ENCODE assay signal across 7 mouse cellular contexts in the genomic region with DNA sequence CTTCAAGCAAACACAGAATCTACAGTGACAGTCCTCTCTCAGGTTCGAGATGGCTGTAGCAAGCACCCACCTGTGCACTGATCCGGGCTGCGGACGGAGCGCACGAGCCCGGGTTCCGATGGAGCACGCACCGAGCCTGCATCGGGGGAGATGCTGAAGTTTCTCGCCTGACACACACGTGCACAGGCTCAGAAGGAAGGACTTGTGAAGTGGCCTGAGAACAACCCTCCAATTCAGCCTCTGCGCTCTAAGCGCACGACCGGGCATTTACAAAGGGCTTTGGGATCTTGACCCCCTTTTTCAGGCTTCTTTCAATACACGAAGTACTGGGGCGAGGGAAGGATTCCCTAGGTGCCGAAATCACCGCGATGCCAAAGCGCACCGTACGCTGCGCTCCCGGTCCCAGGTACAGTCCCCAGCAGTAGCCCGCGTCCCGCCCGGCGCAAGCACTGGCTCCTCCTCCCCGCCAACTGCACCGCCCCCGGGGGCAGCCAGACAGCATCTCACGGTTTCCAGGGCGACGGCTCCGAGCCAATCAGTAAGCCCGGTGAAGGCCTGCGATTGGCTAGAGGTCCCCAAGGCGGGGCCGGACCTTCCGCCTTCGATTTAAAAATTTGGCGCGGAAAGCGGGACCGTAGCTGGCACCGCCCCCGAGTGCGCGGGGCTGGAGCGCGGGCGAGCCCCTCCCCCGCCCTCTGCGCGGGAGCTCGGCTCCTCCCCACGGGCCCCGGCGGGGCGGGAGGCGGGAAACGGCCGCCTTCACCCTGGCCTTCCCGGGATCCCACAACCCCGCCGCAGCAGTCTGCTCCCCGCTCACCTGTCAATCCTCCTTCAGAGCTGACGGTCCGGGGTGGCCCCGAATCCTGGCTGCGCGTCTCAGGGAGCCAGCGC. TPM values are rescaled to one million over a fixed set of nuclear protein-coding genes. Genes with fewer than 3 reads are reported as not detected.
DNase-seq lines count a peak whose midpoint lies in the region; ATAC-seq and TF ChIP-seq lines count a peak whose summit lies in the region.

No protein-coding gene starts in this region.

- peaks cover 40% of the 10 kb centered on the region for H3K27me3 ChIP-seq in embryonic facial prominence, embryonic 10.5 days (replicated peaks; ENCODE audit: low read depth, poor library complexity, severe bottlenecking)
- H3K27me3 ChIP-seq in intestine, postnatal 0 days (replicated peaks; ENCODE audit: control insufficient read depth, insufficient read depth, low read length), result no peaks in the 10 kb centered on the region
- peaks cover 51% of the 10 kb centered on the region for H3K27me3 ChIP-seq in midbrain, embryonic 12.5 days
- H3K27me3 ChIP-seq in small intestine, adult 2 months (ENCODE audit: control insufficient read depth, insufficient read depth, low read length), result 0 out of 2 replicates have a peak, but pooled peaks cover 2% of the 10 kb centered on the region

- TF ChIP-seq CTCF in intestine, postnatal 0 days (IDR thresholded peaks at IDR 0.05; ENCODE audit: low read depth), result no peak
- no peak for TF ChIP-seq CTCF in small intestine, adult 2 months (IDR thresholded peaks at IDR 0.05; ENCODE audit: extremely low read depth, insufficient read length, insufficient replicate concordance, low read depth, low read length)

- under 1% methylated on average over 77 of the region's 77 CpGs for WGBS in embryonic facial prominence, embryonic 10.5 days
- WGBS in intestine, postnatal 0 days, result 1% methylated on average over 76 of the region's 77 CpGs
- WGBS in midbrain, embryonic 12.5 days, result under 1% methylated on average over 76 of the region's 77 CpGs
- under 1% methylated on average over 75 of the region's 77 CpGs for WGBS in small intestine, adult 2 months

- no peaks in the 10 kb centered on the region for H3K9me3 ChIP-seq in embryonic facial prominence, embryonic 10.5 days
- H3K9me3 ChIP-seq in intestine, postnatal 0 days (ENCODE audit: control insufficient read depth), result no peaks in the 10 kb centered on the region
- no peaks in the 10 kb centered on the region for H3K9me3 ChIP-seq in midbrain, embryonic 12.5 days

- peak; percentile 98 for DNase-seq in adrenal gland, postnatal 10 days
- DNase-seq in embryonic facial prominence, embryonic 10.5 days (ENCODE audit: low spot score), result peak; percentile 99
- DNase-seq in gonadal fat pad, adult 2 months (ENCODE audit: low read depth), result peak; percentile 47
- DNase-seq in left cerebral cortex, postnatal 4 days, result peak; percentile 99

- peak overlapping the region; percentile 90 for H3K4me3 ChIP-seq in embryonic facial prominence, embryonic 10.5 days
- peak overlapping the region; percentile 91 for H3K4me3 ChIP-seq in intestine, postnatal 0 days (ENCODE audit: low read depth, low read length)
- peak overlapping the region; percentile 82 for H3K4me3 ChIP-seq in midbrain, embryonic 12.5 days
- H3K4me3 ChIP-seq in small intestine, adult 2 months (ENCODE audit: low read depth, low read length), result peak overlapping the region; percentile 84

- H3K4me1 ChIP-seq in embryonic facial prominence, embryonic 10.5 days, result peaks cover 17% of the 10 kb centered on the region
- peaks cover 11% of the 10 kb centered on the region for H3K4me1 ChIP-seq in intestine, postnatal 0 days (replicated peaks; ENCODE audit: control insufficient read depth, insufficient read depth, low read length)
- peaks cover 21% of the 10 kb centered on the region for H3K4me1 ChIP-seq in midbrain, embryonic 12.5 days
- peaks cover 16% of the 10 kb centered on the region; the same call in 1 of the 2 replicates for H3K4me1 ChIP-seq in small intestine, adult 2 months (ENCODE audit: control insufficient read depth, insufficient read depth, insufficient read length, low read length)

- H3K9ac ChIP-seq in intestine, postnatal 0 days (ENCODE audit: low read depth, low read length), result peak overlapping the region; percentile 79
- peak overlapping the region; percentile 82 for H3K9ac ChIP-seq in midbrain, embryonic 12.5 days (replicated peaks)

- intact Hi-C loops in left cerebral cortex, postnatal 4 days (cut with DNase I), result no loop called here

- peak; percentile 94 for ATAC-seq in intestine, postnatal 0 days
- ATAC-seq in midbrain, embryonic 12.5 days (ENCODE audit: low FRiP score, low read depth), result peak; percentile 98

- H3K36me3 ChIP-seq in embryonic facial prominence, embryonic 10.5 days (replicated peaks), result peaks cover 33% of the 10 kb centered on the region
- peaks cover 3% of the 10 kb centered on the region for H3K36me3 ChIP-seq in intestine, postnatal 0 days (ENCODE audit: control insufficient read depth, insufficient read depth)
- peaks cover 23% of the 10 kb centered on the region for H3K36me3 ChIP-seq in midbrain, embryonic 12.5 days
- H3K36me3 ChIP-seq in small intestine, adult 2 months (ENCODE audit: control insufficient read depth, insufficient read depth, low read length), result no peaks in the 10 kb centered on the region

- TF ChIP-seq POLR2A in small intestine, adult 2 months (IDR thresholded peaks at IDR 0.05; ENCODE audit: low read depth, low read length), result no peak

- peak overlapping the region; percentile 99 for H3K27ac ChIP-seq in embryonic facial prominence, embryonic 10.5 days (replicated peaks)
- peak overlapping the region; percentile 88 for H3K27ac ChIP-seq in intestine, postnatal 0 days (ENCODE audit: low read depth, low read length)
- peak overlapping the region; percentile 78 for H3K27ac ChIP-seq in midbrain, embryonic 12.5 days (replicated peaks)
- no peak overlapping the region for H3K27ac ChIP-seq in small intestine, adult 2 months (ENCODE audit: insufficient read depth, low read depth, low read length)

- peak overlapping the region; percentile 94 for H3K4me2 ChIP-seq in intestine, postnatal 0 days (replicated peaks; ENCODE audit: low read depth)
- peak overlapping the region; percentile 99 for H3K4me2 ChIP-seq in midbrain, embryonic 12.5 days (replicated peaks)

RNA-seq across cellular contexts. Expression of a gene that starts 0.6 kb away (rescaled TPM):
- total RNA-seq in adrenal gland, postnatal 10 days (2021), result 10 to 100 TPM in 1 of 2 experiments, 1 to 10 TPM in 1; 8.4 to 10.1 TPM
- 15.7 and 16.8 TPM in 2 replicates for polyA plus RNA-seq in embryonic facial prominence, embryonic 10.5 days (2016; fragmentation: Nextera tagmentation; extraction: Ambion mirVana)
- 0.43 and 0.44 TPM in 2 replicates for polyA plus RNA-seq in gonadal fat pad, adult 2 months (2012; rRNA removed)
- polyA plus RNA-seq in intestine, postnatal 0 days (2015; fragmentation: Nextera tagmentation; extraction: Ambion mirVana), result 15.7 and 18.1 TPM in 2 replicates
- total RNA-seq in left cerebral cortex, postnatal 4 days (2021), result 1 to 10 TPM; 3.2 to 4.4 TPM
- 12.8 and 15.5 TPM in 2 replicates for polyA plus RNA-seq in midbrain, embryonic 12.5 days (2016; fragmentation: Nextera tagmentation; extraction: Ambion mirVana)
- polyA plus RNA-seq in small intestine, adult 2 months (2012; rRNA removed), result 2.4 and 4.8 TPM in 2 replicates

RNA-seq across cellular contexts. Expression of a gene that starts 27.7 kb away (rescaled TPM):
- total RNA-seq in adrenal gland, postnatal 10 days (2021), result 10 to 100 TPM; 12.2 to 25.6 TPM
- 11.5 and 13.2 TPM in 2 replicates for polyA plus RNA-seq in embryonic facial prominence, embryonic 10.5 days (2016; fragmentation: Nextera tagmentation; extraction: Ambion mirVana)
- polyA plus RNA-seq in gonadal fat pad, adult 2 months (2012; rRNA removed), result 30.3 and 70.8 TPM in 2 replicates
- 5.8 and 8.4 TPM in 2 replicates for polyA plus RNA-seq in intestine, postnatal 0 days (2015; fragmentation: Nextera tagmentation; extraction: Ambion mirVana)
- total RNA-seq in left cerebral cortex, postnatal 4 days (2021), result 100 to 1,000 TPM; 200 to 220 TPM
- 23.0 and 24.5 TPM in 2 replicates for polyA plus RNA-seq in midbrain, embryonic 12.5 days (2016; fragmentation: Nextera tagmentation; extraction: Ambion mirVana)
- polyA plus RNA-seq in small intestine, adult 2 months (2012; rRNA removed), result 6.4 and 8.5 TPM in 2 replicates

RNA-seq across cellular contexts. Expression of a gene that starts 33.0 kb away (rescaled TPM):
- total RNA-seq in adrenal gland, postnatal 10 days (2021), result 10 to 100 TPM in 1 of 2 experiments, 1 to 10 TPM in 1; 7.1 to 11.7 TPM
- 0.57 and 1.1 TPM in 2 replicates for polyA plus RNA-seq in embryonic facial prominence, embryonic 10.5 days (2016; fragmentation: Nextera tagmentation; extraction: Ambion mirVana)
- polyA plus RNA-seq in gonadal fat pad, adult 2 months (2012; rRNA removed), result 0.22 TPM in 1 of 2 replicates, not detected in the other
- polyA plus RNA-seq in intestine, postnatal 0 days (2015; fragmentation: Nextera tagmentation; extraction: Ambion mirVana), result 5.0 and 5.8 TPM in 2 replicates
- total RNA-seq in left cerebral cortex, postnatal 4 days (2021), result not detected
- 0.27 and 0.56 TPM in 2 replicates for polyA plus RNA-seq in midbrain, embryonic 12.5 days (2016; fragmentation: Nextera tagmentation; extraction: Ambion mirVana)
- polyA plus RNA-seq in small intestine, adult 2 months (2012; rRNA removed), result not detected in 2 replicates

Comparison
In these comparisons a context has a peak if more than half of its experiments do, and no peak if none do; other contexts are left out.
1. DNase-seq: peak in every context shown above with its lines; median percentile 99 in embryonic facial prominence, embryonic 10.5 days; 99 in left cerebral cortex, postnatal 4 days; 98 in adrenal gland, postnatal 10 days; 47 in gonadal fat pad, adult 2 months.